Mouse (Mus musculus) megakaryocyte, embryonic 14.5 days (primary cell): ENCODE results near the gene Med16. TPM values are rescaled to one million over a fixed set of nuclear protein-coding genes. Genes with fewer than 3 reads are reported as not detected.

Source experiments
- H3K27me3 ChIP-seq: replicated peaks from 2 replicates; pipeline ENCODE3; 2012; ENCODE audit warnings: inconsistent platforms
- H3K36me3 ChIP-seq: replicated peaks from 2 replicates; pipeline ENCODE3; 2012; ENCODE audit warnings: low read length, inconsistent platforms, mixed read lengths
- H3K4me1 ChIP-seq: 2 replicates; pipeline ENCODE4 v1.6.1; 2012; ENCODE audit warnings: inconsistent platforms
- H3K4me3 ChIP-seq: replicated peaks from 2 replicates; pipeline ENCODE3; 2012; ENCODE audit warnings: moderate library complexity, mild to moderate bottlenecking, inconsistent platforms
- H3K9me3 ChIP-seq: 2 replicates; pipeline ENCODE4 v1.6.1; 2012; ENCODE audit warnings: inconsistent platforms
- FLI1 ChIP-seq: IDR thresholded peaks from 2 replicates; pipeline ENCODE4 v1.6.1; 2012; ENCODE audit warnings: low read length, inconsistent platforms, mixed read lengths
- GATA1 ChIP-seq: IDR thresholded peaks from 3 replicates; pipeline ENCODE4 v1.6.1; 2012; ENCODE audit warnings: mixed read lengths, low read length, inconsistent platforms, borderline replicate concordance
- polyA plus RNA-seq: library from polyadenylated mRNA; stranded (reverse); fragments of >175 nt; gene quantifications from 2 replicates; pipeline ENCODE4 v1.2.3, GENCODE M21; 2012; ENCODE audit warnings: low replicate concordance; ENCODE audit not compliant: insufficient read depth

Gene Med16
- 32.2 and 85.7 TPM in 2 replicates for polyA plus RNA-seq

- TF ChIP-seq FLI1: no peak
- no peak for TF ChIP-seq GATA1
- no peaks in the 10 kb centered on the region for H3K27me3 ChIP-seq
- H3K9me3 ChIP-seq: no peaks in the 10 kb centered on the region; the same call in 1 of the 2 replicates
- peaks cover 77% of the 10 kb centered on the region for H3K36me3 ChIP-seq
- peaks cover 58% of the 10 kb centered on the region for H3K4me1 ChIP-seq
- H3K4me3 ChIP-seq: peak within 1 kb of the TSS; percentile 94
These were observed at the start of gene Med16 for GRCm38 (mm10) chr10:79908167-79909091. Gene Med16 (minus strand): TSS chr10:79908923.

DNA sequence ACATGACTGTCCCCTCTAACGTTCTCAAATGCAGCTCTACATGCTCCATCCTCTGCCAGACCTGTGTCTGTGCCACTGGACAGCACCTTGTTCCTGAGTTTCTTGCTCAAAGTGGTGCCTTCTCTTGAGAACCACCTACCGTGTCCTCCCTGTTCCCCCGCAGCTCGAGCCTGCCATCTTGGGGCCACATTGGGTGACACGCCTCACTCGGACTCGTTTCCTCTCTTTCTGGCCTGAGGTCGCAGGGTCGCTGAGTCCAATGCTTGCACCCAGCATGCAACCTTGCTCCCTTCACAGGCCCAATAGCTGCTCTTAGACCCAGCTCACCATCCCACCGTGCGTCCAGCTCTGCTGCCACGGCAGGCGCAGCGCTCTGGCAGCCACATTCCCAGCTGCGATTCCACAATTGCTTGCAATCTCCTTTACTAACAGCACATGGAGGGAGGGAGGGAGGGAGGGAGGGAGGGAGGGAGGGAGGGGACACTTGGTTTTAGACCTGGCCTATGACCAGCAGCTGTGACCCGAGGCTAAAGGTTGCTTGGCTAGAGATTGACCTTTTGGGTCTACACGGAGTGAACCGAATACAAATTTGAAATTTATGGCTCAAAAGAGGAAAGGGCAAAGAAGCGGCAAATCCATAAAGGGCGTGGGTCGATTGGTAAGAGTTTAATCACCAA, 49.6 kb upstream of the Med16 start:
- Histone ChIP-seq H3K9me3 (no peaks in the 10 kb centered on the region), H3K4me1 (peaks cover 62% of the 10 kb centered on the region), H3K36me3 (peaks cover 25% of the 10 kb centered on the region), H3K4me3 (peak overlapping the region; percentile 92), H3K27me3 (no peaks in the 10 kb centered on the region)
- no peak for TF ChIP-seq GATA1
- TF ChIP-seq FLI1: no peak

- Histone ChIP-seq H3K4me3 (no peak overlapping the region), H3K27me3 (no peaks in the 10 kb centered on the region), H3K4me1 (peaks cover 63% of the 10 kb centered on the region), H3K9me3 (no peaks in the 10 kb centered on the region), H3K36me3 (peaks cover 28% of the 10 kb centered on the region)
- TF ChIP-seq FLI1 (no peak), GATA1 (no peak)
These were observed 48.0 kb upstream of the Med16 start for GRCm38 (mm10) chr10:79956643-79957154.

DNA sequence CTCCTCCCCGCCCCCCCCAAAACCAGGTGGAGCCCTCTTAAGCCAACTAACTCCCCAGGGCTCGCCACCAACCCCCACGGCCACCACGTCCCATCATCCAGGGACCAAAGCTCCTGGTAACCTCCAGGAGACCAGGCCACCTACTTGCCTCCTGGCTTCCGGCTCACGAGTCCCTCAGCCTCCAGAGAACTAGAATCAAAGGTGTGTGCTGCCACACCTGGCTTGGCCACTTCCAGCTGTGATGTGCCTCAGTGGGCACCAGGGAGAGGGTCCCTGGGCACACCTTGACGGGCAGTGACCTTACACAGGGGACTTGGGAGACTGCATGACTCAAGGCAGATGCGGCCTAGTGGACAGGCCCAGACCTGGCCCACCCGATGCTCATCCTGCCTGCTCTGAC, 47.0 kb upstream of the Med16 start:
- H3K4me3 ChIP-seq: no peak overlapping the region
- H3K4me1 ChIP-seq: peaks cover 53% of the 10 kb centered on the region
- H3K36me3 ChIP-seq: peaks cover 34% of the 10 kb centered on the region
- H3K27me3 ChIP-seq: no peaks in the 10 kb centered on the region
- no peaks in the 10 kb centered on the region for H3K9me3 ChIP-seq
- no peak for TF ChIP-seq FLI1
- no peak for TF ChIP-seq GATA1

- Histone ChIP-seq H3K27me3 (no peaks in the 10 kb centered on the region), H3K4me1 (peaks cover 52% of the 10 kb centered on the region), H3K36me3 (peaks cover 51% of the 10 kb centered on the region), H3K9me3 (no peaks in the 10 kb centered on the region), H3K4me3 (no peak overlapping the region)
- TF ChIP-seq FLI1: no peak
- no peak for TF ChIP-seq GATA1
These were observed 45.2 kb upstream of the Med16 start for GRCm38 (mm10) chr10:79953946-79954345.

- no peaks in the 10 kb centered on the region for H3K27me3 ChIP-seq
- peaks cover 62% of the 10 kb centered on the region for H3K4me1 ChIP-seq
- TF ChIP-seq GATA1 (no peak), FLI1 (no peak)
- H3K4me3 ChIP-seq: no peak overlapping the region
- no peaks in the 10 kb centered on the region for H3K9me3 ChIP-seq
- peaks cover 82% of the 10 kb centered on the region for H3K36me3 ChIP-seq
These were observed 41.9 kb upstream of the Med16 start for GRCm38 (mm10) chr10:79950661-79951060.

- Histone ChIP-seq H3K9me3 (no peaks in the 10 kb centered on the region), H3K36me3 (peaks cover 89% of the 10 kb centered on the region), H3K27me3 (no peaks in the 10 kb centered on the region), H3K4me1 (peaks cover 62% of the 10 kb centered on the region), H3K4me3 (no peak overlapping the region)
- no peak for TF ChIP-seq GATA1
- TF ChIP-seq FLI1: no peak
These were observed 41.1 kb upstream of the Med16 start for GRCm38 (mm10) chr10:79949873-79950272.

DNA sequence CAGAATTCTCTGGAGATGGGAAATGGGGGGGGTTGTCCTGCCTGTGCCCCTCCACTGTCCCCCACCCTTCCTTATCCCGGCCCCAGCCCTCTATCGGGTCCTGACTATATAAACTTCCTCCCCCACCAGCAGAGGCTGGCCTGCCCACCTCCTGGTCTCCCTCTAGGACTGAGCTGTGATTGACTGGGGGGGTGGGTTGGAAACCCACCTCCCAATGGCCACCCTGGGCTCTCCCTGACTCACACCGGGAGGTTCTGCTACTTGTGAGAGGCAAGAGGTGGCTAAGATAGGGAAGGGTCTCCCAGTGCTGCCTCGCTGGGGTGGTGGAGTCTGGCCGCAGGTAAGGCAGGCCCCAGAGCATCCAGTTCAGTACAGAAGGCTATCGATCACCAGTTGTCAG, 38.8 kb upstream of the Med16 start:
- H3K27me3 ChIP-seq: no peaks in the 10 kb centered on the region
- no peaks in the 10 kb centered on the region for H3K9me3 ChIP-seq
- H3K4me1 ChIP-seq: peaks cover 67% of the 10 kb centered on the region
- peak overlapping the region; percentile 87 for H3K4me3 ChIP-seq
- peaks cover 96% of the 10 kb centered on the region for H3K36me3 ChIP-seq
- TF ChIP-seq GATA1: no peak
- no peak for TF ChIP-seq FLI1

- no peaks in the 10 kb centered on the region for H3K27me3 ChIP-seq
- H3K4me1 ChIP-seq: peaks cover 74% of the 10 kb centered on the region
- TF ChIP-seq FLI1 (no peak), GATA1 (no peak)
- no peaks in the 10 kb centered on the region for H3K9me3 ChIP-seq
- peaks cover 97% of the 10 kb centered on the region for H3K36me3 ChIP-seq
- peak overlapping the region; percentile 87 for H3K4me3 ChIP-seq
These were observed 38.1 kb upstream of the Med16 start for GRCm38 (mm10) chr10:79946752-79947322.
